Mouse (Mus musculus) thymus, postnatal 14 days (tissue): Measurements from ENCODE around the gene Pold3.
"Not testable (repeated sequence)": the region's sequence is repeated elsewhere in the genome, so short reads cannot be mapped to it uniquely, and the experiment has no call there.

Source experiments
- DNase-seq: peaks from one replicate; pipeline ENCODE4 v3.0.0; 2021

Pold3 gene

GRCm38 (mm10) chr7:100108341-100108740 lies 13.0 kb downstream of the Pold3 start:
- peak; percentile 30 for DNase-seq

DNA sequence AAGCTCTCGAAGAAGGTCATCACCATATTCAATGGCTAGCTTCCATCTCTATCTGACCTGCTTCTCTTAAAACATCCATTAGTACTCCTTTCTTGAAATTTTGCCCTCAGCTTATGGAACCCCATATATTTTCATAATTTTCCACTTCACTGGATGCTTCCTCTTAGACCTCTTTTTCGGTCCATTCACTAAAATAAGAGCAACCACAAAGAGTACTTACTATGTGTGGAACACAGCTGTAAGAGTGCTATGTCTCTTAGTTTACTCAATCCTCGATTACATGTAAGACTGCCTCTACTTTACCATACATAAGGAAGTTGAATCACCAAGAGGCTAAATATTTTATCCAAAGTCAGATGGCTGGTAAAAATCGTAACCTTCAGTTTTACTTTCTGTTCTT lies 16.7 kb downstream of the Pold3 start:
- DNase-seq: no peak

- no peak for DNase-seq
Observed at GRCm38 (mm10) chr7:100100031-100100595, 21.3 kb downstream of the Pold3 start.

GRCm38 (mm10) chr7:100086891-100087290 lies 34.5 kb downstream of the Pold3 start:
- DNase-seq: no peak

- no peak for DNase-seq
Observed at GRCm38 (mm10) chr7:100086159-100086755, 35.1 kb downstream of the Pold3 start.

- no peak for DNase-seq
Observed at GRCm38 (mm10) chr7:100083812-100084211, 37.6 kb downstream of the Pold3 start.

- DNase-seq: no peak
Observed at GRCm38 (mm10) chr7:100082836-100083235, 38.5 kb downstream of the Pold3 start.

GRCm38 (mm10) chr7:100080087-100080781 lies 41.1 kb downstream of the Pold3 start:
- no peak for DNase-seq

DNA sequence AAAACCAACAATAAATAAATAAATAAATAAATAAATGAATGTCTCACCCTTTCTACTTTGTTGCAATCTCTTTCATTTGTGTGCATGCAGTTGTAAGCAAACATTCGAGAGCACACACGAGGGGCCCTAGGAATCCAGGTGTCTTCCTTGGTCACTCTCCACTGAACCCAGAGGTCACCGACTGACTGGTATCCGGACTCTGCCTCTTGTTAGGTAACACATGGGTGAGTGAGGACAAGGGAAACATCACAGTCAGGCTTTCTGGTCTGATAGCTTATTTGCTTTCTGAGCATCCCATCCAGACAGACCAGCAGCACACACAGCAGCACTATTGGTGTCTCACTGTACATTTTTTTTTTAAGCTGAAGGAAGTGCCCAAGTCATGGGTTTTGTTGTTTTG lies 44.3 kb downstream of the Pold3 start:
- DNase-seq: no peak

GRCm38 (mm10) chr7:100076296-100076695 lies 45.1 kb downstream of the Pold3 start:
- DNase-seq: no peak

GRCm38 (mm10) chr7:100073959-100074358 lies 47.4 kb downstream of the Pold3 start:
- DNase-seq: no peak

DNA sequence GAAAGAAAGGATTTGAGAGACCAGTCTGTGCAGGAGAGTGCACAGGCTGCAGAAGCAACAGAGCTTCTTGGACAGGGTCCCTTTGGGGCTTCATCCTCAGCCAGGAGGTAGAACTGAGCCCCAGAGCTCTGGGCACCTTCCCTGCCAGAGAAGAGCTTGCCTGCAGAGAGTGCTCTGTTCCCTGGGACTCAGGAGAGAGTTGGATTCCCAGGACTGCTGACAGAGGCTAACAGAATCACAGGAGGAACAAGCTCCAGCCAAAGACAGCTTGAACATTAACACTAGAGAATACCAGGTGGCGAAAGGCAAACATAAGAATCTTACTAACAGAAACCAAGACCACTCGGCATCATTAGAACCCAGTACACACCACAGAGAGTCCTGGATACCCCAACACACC lies 68.4 kb downstream of the Pold3 start:
- not testable (repeated sequence) for DNase-seq

- DNase-seq: no peak
Observed at GRCm38 (mm10) chr7:100051904-100052303, 69.5 kb downstream of the Pold3 start.

DNA sequence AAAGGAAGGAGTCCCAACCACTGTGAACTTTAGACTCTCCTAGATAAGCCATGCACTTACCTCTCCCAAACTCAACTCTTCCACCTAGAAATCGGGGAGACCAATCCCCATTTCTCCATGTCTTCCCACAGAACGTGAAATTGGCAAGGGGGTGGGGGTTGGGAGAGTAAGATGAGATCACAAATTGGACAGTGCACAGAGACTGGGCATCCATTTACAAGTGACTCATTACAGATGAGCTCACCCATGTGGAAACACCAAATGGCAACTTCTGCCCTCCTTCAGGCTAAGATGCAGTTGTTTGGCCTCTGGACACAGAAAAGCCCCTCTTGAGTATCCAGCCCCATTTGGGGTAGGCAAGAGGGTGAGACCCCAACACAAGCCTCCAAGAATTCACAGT lies 74.9 kb downstream of the Pold3 start:
- no peak for DNase-seq

DNA sequence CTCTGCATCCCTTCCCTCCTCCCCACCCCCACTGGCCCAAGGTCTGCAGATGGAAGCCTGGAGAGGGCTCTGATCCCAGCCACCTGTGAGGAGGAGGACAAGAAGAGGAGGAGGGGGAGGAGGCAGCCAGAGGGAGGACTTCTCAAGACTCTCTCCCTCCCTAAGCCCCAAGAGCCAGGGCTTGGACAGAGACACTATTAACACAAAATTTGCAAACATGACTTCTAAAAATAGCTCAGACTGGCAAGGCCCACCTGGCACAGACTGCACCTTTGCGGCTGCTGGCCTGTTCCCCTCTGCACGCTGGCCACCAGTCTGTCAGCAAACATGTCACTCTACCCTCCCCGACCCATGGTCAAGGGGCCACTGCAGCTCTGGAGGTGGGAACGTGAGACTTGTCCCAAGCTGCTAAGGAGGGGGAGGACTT lies 77.7 kb downstream of the Pold3 start:
- DNase-seq: no peak

- no peak for DNase-seq
Observed at GRCm38 (mm10) chr7:100043096-100043495, 78.3 kb downstream of the Pold3 start.

GRCm38 (mm10) chr7:100042120-100042519 lies 79.2 kb downstream of the Pold3 start:
- no peak for DNase-seq

GRCm38 (mm10) chr7:100036495-100036894 lies 84.9 kb downstream of the Pold3 start:
- no peak for DNase-seq

GRCm38 (mm10) chr7:100036050-100036449 lies 85.3 kb downstream of the Pold3 start:
- DNase-seq: no peak

- no peak for DNase-seq
Observed at GRCm38 (mm10) chr7:100034815-100035463, 86.4 kb downstream of the Pold3 start.

DNA sequence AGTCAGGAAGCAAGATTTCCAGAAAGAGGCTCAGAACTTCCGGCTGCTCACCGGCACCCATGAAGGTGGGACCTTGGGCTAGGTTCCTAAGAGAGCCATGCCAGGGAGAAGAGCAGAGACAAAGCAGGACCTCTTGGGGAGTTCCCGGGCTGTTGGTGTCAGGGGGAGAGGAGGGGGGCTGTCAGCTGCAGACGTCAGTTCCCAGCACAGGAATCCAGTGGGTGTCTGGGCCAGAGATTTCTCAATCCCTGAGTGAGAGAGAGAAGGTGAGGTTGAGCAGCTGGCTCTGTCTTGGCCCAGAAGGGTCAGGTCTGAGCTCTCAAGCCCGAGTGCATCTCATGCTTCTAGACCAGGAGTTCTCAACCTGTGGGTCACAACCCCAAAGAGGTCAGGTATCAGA lies 87.7 kb downstream of the Pold3 start:
- no peak for DNase-seq
